Mouse (Mus musculus) left cerebral cortex, postnatal 14 days (tissue): ENCODE measurements around the gene Parvg. TPM values are rescaled to one million over a fixed set of nuclear protein-coding genes. Genes with fewer than 3 reads are reported as not detected.
A peak's percentile ranks its signal among the peaks of the same experiment; 100 is the strongest.

Source experiments
- DNase-seq, 2 experiments: peaks; one replicate each; pipeline ENCODE4 v3.0.0; 2021 to 2022; ENCODE audit warnings: low spot score in 2 of 2, mixed read lengths in 1 of 2
- intact Hi-C: fragments of 180-260 bp; cut with DNase I; formaldehyde crosslinking; loops from one replicate; pipeline ENCODE4 v1.15.1; 2025
- total RNA-seq, 2 experiments: library from RNA; stranded (reverse); gene quantifications; 2 replicates each; pipeline ENCODE4 v1.2.3; 2021

The Parvg gene
- total RNA-seq, 2 experiments from 2014 or later = 5.9 to 7.8 TPM

GRCm38 (mm10) chr15:84340926-84341325 lies 17.1 kb downstream of the Parvg start:
- intact Hi-C loops = no loop called here
- DNase-seq = no peak

GRCm38 (mm10) chr15:84348769-84349168 lies 24.9 kb downstream of the Parvg start:
- DNase-seq = no peak
- intact Hi-C loops = no loop called here

DNA sequence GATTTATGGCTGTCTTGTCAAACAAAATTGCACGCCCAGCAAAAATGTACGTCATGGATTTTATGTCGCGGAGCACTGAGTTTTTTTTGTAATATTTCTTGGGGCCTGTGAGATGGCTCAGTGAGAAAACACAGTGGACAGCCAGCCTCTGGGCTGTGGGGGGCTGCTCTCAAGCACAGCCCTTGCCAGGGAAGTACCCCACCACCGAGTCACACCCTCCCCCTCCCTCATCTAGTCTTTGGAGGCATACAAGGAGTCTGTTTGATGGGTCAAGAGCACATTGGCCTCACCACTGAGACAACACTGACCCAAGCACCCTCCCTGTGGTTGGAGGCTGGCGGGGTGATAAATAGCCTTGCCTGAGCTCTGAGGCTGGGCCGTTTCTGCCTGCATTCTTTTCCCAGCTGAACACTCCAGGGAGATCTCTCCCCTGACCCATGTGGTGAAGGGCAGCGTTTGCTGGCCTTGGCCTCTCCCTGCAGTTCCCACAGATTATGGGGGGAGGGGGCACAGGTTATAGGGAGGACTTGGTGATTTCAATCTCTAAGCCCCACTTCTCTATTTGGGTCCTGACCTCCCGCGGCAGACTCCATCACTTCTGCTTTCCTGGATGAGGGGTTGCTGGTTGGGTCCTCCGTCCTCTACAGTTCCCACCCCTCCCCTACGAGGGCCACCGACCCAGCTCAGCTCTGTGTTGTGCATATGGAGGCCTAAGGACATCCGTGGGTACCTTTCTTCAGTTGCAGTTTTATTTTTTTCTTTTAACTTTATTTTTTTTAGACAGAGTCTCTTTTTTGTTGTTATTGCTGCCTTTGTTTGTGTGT lies 26.3 kb downstream of the Parvg start:
- no peak for DNase-seq
- intact Hi-C loops = no loop called here

GRCm38 (mm10) chr15:84351342-84351741 lies 27.5 kb downstream of the Parvg start:
- intact Hi-C loops = no loop called here
- no peak for DNase-seq

DNA sequence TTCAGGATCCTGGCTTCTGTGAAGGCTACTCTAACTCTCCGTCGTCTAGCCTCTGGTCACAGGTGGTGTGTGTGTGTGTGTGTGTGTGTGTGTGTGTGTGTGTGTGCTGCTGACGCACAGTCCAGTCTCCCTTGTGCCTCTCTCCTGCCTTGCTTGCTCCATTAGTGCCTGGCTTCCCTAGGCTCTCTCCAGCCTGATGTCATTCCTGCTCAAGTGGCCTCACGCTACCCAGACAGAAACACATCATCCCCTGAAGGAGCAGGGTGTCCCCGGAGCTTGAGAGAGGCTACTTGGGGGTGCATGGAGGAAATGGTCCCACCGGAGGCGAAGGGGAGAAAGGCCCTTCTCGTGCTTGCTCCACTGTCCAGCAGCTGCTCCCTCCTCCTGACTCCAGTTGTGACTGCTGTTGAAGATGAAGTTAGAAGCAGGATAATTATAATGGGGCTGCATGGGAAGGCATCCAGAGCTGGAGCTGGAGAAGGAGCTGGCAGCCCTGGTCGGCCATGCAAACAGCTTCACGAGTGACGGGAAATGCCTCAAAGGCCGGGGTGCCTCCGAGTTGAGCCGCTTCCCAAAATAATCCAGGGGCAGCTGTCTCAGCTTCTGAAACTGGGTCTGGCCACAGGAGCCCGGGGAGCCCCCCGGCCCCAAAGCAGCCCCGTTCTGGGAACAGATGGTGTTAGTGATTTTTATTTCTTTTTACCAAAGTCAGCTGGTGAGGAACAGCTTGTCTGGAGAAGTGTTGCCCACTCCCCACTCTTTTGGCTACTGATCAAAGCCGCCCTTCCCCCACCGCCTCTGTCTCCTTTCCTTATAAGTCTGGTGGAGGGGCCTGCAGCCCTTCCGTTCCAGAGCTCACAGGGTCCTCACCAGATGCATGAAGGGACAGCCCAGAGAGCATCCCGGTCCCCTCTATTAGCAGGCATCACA lies 28.4 kb downstream of the Parvg start:
- peak; percentile 74 to 80 for DNase-seq
- intact Hi-C loops = no loop called here

GRCm38 (mm10) chr15:84355081-84355480 lies 31.3 kb downstream of the Parvg start:
- intact Hi-C loops = no loop called here
- no peak for DNase-seq

DNA sequence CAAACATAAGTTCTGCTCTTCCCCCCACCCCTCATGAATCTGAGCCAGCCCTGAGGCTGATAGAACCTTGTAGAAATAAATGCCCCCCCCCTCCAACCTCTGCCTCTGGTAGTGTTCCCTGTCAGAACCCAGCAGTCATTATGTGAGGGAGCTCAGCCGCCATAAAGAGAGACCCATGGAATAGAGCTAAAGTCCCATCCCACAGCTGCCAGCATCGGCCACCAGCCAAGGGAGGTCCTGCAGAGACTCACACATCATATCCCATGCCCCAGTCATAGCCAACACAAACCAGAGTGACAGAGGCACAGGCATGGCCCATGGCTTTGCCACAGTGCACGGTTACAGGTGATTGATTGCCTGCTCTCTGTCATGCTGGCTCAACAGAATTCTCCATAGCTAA lies 40.9 kb downstream of the Parvg start:
- intact Hi-C loops = no loop called here
- no peak for DNase-seq

DNA sequence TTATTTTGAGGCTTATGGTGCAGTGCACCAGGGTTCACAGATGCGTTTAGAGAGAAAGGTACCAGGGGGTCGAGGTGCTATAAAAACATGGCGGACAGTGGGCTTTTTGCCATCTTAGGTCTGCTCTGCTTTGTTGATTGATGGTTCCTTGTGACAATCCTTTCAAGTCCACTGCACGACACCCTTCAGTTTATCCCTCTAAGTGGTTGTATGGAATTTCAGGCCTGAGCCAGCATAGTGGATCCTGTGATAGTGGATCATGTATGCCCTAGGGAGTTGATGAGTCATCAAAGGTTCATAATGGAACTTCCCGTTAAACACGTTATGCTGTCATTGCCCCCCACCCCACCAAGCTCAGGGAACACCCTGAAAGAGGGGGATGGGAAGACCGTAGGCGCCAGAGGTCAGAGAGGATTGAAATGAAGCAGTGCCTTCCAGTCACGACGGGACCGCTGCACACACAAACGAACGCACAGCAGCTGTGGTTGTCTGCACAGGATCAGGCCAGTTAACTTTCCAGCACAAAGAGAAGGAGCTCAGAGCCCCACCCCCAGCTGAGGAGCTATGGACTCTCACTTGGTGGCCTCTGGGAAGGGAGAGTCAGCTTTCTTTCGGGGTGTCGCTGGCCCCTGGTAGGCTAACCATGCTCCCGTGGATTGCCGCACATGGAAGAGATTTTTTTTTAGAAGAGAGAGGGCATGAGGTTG lies 42.0 kb downstream of the Parvg start:
- intact Hi-C loops = no loop called here
- no peak for DNase-seq

DNA sequence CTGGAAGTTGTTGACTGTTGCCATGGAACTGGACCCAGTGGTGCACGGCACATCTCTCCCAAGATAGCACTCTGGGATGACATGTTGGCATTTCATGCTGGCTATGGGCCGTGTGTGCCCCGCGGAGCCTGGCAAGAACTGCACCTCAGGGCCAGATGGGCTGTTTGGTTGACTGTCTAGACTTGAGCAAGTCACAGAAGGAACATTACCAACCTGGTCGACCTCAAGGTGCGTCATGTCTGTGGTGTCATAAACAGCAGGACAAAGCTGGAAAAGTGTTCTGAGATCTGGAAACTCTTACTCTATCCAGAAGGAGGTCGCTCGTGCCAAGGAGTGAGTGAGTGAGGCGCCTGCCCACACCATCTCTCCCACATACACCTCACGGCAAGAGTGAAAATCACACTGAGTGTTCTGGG lies 42.8 kb downstream of the Parvg start:
- intact Hi-C loops = no loop called here
- peak; percentile 38 to 61 for DNase-seq

GRCm38 (mm10) chr15:84367402-84367801 lies 43.6 kb downstream of the Parvg start:
- intact Hi-C loops = no loop called here

GRCm38 (mm10) chr15:84372801-84373200 lies 49.0 kb downstream of the Parvg start:
- no peak for DNase-seq
- intact Hi-C loops = no loop called here

More at GRCm38 (mm10) chr15:84367402-84367801, 43.6 kb downstream of the Parvg start:
- no peak for DNase-seq

GRCm38 (mm10) chr15:84378734-84379133 lies 54.9 kb downstream of the Parvg start:
- no peak for DNase-seq
- intact Hi-C loops = no loop called here

DNA sequence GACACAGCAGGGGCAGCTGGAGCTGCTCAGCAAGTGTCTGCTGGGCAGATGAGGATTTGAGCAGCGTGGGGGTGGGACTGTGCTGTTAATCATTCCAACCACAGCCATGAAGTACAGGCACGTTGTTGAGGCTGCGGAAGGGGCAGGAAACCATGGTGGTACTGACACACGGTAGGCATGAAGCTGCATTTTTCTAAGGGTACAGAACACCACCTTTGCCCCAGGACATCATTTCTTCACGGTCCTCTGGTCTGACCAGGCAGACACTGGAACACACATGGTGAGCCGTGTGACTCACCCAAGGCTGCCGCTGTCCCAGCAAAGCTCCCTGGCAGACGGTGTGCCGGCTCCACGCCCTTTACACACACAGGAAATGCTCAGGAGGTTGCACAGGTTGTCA lies 56.4 kb downstream of the Parvg start:
- intact Hi-C loops = no loop called here
- no peak for DNase-seq

GRCm38 (mm10) chr15:84384066-84384465 lies 60.2 kb downstream of the Parvg start:
- intact Hi-C loops = no loop called here
- no peak for DNase-seq

GRCm38 (mm10) chr15:84385995-84386565 lies 62.3 kb downstream of the Parvg start:
- DNase-seq = no peak
- intact Hi-C loops = no loop called here

DNA sequence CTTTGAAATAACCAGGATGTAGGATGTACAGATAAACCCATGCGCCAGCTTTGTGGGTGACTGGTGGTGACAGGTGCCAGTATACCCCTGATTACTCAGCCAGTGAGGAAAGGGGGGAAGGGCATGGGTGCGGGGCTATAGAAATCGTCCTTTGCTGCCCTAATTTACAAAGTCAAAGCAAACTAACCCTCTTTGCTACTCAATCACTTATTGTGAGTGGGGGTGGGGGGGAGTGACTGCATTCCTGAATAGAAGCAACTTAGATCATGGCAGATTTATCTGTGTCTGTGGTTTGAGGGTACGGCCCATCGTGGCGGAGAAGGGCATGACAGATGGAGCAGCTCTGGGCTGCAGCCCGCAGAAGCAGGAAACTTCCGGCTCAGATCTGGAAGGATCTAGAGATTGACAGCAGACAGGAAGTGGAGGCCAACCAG lies 64.9 kb downstream of the Parvg start:
- intact Hi-C loops = no loop called here
- no peak for DNase-seq

DNA sequence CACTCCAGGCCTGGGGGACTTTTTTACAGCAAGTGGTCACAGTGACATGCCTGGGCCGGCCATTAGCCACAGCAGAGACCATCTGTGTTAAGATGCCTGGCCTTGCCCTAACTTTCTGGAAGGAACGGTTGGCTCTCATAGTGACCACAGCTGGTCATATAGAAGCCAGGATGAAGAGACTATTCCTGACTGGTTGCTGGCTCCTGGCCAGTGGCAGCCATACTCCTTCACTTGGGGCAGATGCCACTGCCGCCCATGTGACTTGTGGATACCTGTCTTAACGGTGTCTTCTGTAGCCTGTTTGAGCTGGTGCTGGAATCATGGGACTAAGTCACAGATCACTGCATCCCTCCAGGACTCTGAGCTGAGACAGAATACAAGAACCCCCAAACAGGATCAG lies 68.3 kb downstream of the Parvg start:
- no peak for DNase-seq
- intact Hi-C loops = no loop called here
